Mouse (Mus musculus) liver, postnatal 0 days (tissue): Measurements from ENCODE around the gene Tdrd9.

Experiments
- CTCF ChIP-seq: sonication (generic); IDR thresholded peaks from 2 replicates; pipeline ENCODE4 v1.5.1; 2016; ENCODE audit warnings: antibody characterized with exemption, low read depth
- EP300 ChIP-seq: IDR thresholded peaks from 2 replicates; pipeline ENCODE4 v1.6.1; 2016; ENCODE audit warnings: antibody characterized with exemption, low read depth, mild to moderate bottlenecking

- TF ChIP-seq CTCF (no peak), EP300 (no peak)
Observed at GRCm38 (mm10) chr12:112106541-112106971, 135.2 kb downstream of the Tdrd9 start, which contains the start of gene Aspg.
